Mouse (Mus musculus) forebrain, embryonic 10.5 days (tissue): Measurements from ENCODE around the gene Hlcs. TPM values are rescaled to one million over a fixed set of nuclear protein-coding genes. Genes with fewer than 3 reads are reported as not detected.

Experiments
- DNase-seq: peaks from one replicate; pipeline ENCODE4 v3.0.0-alpha.2; 2017; ENCODE audit warnings: low spot score; ENCODE audit errors: extremely low spot score
- H3K27ac ChIP-seq: fragments of 300-500 bp; sonication (generic); 2 replicates; pipeline ENCODE4 v1.5.1; 2016; ENCODE audit warnings: mild to moderate bottlenecking
- H3K27me3 ChIP-seq: fragments of 300-500 bp; sonication (generic); 2 replicates; pipeline ENCODE4 v1.6.1; 2016; ENCODE audit warnings: mild to moderate bottlenecking; ENCODE audit not compliant: poor library complexity, severe bottlenecking
- H3K36me3 ChIP-seq: fragments of 300-500 bp; sonication (generic); replicated peaks from 2 replicates; pipeline ENCODE4 v1.6.1; 2016; ENCODE audit warnings: mild to moderate bottlenecking, moderate library complexity
- H3K4me1 ChIP-seq: fragments of 300-500 bp; sonication (generic); 2 replicates; pipeline ENCODE4 v1.6.1; 2016
- H3K4me3 ChIP-seq: fragments of 300-500 bp; sonication (generic); 2 replicates; pipeline ENCODE4 v1.5.1; 2016; ENCODE audit warnings: mild to moderate bottlenecking, moderate library complexity
- H3K9me3 ChIP-seq: fragments of 300-500 bp; sonication (generic); 2 replicates; pipeline ENCODE4 v1.6.1; 2016; ENCODE audit warnings: mild to moderate bottlenecking, moderate library complexity
- WGBS: fragments of 180-500 bp; shearing (Covaris S2); methylation state at CpG from one replicate; pipeline ENCODE4 v1.1.7; 2016; 5-methylcytosine and 5-hydroxymethylcytosine counted together
- polyA plus RNA-seq: library from polyadenylated mRNA; unstranded; fragments of >200 nt; fragmentation: Nextera tagmentation; extraction: Ambion mirVana; gene quantifications from 2 replicates; pipeline ENCODE4 v1.2.1, GENCODE M21; 2016

The Hlcs gene
- polyA plus RNA-seq, 1 experiment from 2014 or later = 14.4 TPM

GRCm38 (mm10) chr16:94262501-94262900 lies 50.9 kb downstream of the Hlcs start:
- Histone ChIP-seq H3K27ac (no peak overlapping the region), H3K4me1 (0 out of 2 replicates have a peak, but pooled peaks cover 6% of the 10 kb centered on the region), H3K4me3 (no peak overlapping the region), H3K27me3 (no peaks in the 10 kb centered on the region), H3K36me3 (peaks cover 14% of the 10 kb centered on the region), H3K9me3 (no peaks in the 10 kb centered on the region)
- DNase-seq = no peak
- 92% methylated on average over 19 of the region's 19 CpGs for WGBS

- no peak for DNase-seq
- H3K4me3 ChIP-seq = no peak overlapping the region
- H3K27me3 ChIP-seq = no peaks in the 10 kb centered on the region
- H3K9me3 ChIP-seq = no peaks in the 10 kb centered on the region
- H3K27ac ChIP-seq = no peak overlapping the region
- H3K36me3 ChIP-seq = peaks cover 4% of the 10 kb centered on the region
- WGBS = 91% methylated on average over 19 of the region's 19 CpGs
- H3K4me1 ChIP-seq = 0 out of 2 replicates have a peak, but pooled peaks cover 6% of the 10 kb centered on the region
Measured at GRCm38 (mm10) chr16:94260938-94261630, 52.3 kb downstream of the Hlcs start.

- DNase-seq = peak; percentile 73
- peaks cover 18% of the 10 kb centered on the region for H3K4me1 ChIP-seq
- H3K27me3 ChIP-seq = peaks cover 10% of the 10 kb centered on the region; the same call in 1 of the 2 replicates
- H3K27ac ChIP-seq = no peak overlapping the region
- no peak overlapping the region for H3K4me3 ChIP-seq
- WGBS = 73% methylated on average over 14 of the region's 14 CpGs
- H3K36me3 ChIP-seq = peaks cover 4% of the 10 kb centered on the region
- H3K9me3 ChIP-seq = no peaks in the 10 kb centered on the region
Measured at GRCm38 (mm10) chr16:94258366-94259310, 54.7 kb downstream of the Hlcs start.

- DNase-seq = no peak
- Histone ChIP-seq H3K36me3 (peaks cover 4% of the 10 kb centered on the region), H3K27me3 (peaks cover 18% of the 10 kb centered on the region; the same call in 1 of the 2 replicates), H3K4me1 (peaks cover 25% of the 10 kb centered on the region), H3K4me3 (no peak overlapping the region), H3K9me3 (no peaks in the 10 kb centered on the region), H3K27ac (no peak overlapping the region)
- 92% methylated on average over 4 of the region's 4 CpGs for WGBS
Measured at GRCm38 (mm10) chr16:94255592-94255991, 57.8 kb downstream of the Hlcs start.

GRCm38 (mm10) chr16:94255035-94255434 lies 58.3 kb downstream of the Hlcs start:
- WGBS = 84% methylated on average over 6 of the region's 6 CpGs
- Histone ChIP-seq H3K27ac (no peak overlapping the region), H3K36me3 (peaks cover 4% of the 10 kb centered on the region), H3K4me3 (no peak overlapping the region), H3K27me3 (peaks cover 18% of the 10 kb centered on the region; the same call in 1 of the 2 replicates), H3K9me3 (no peaks in the 10 kb centered on the region), H3K4me1 (peaks cover 31% of the 10 kb centered on the region)
- no peak for DNase-seq

GRCm38 (mm10) chr16:94254415-94254891 lies 58.9 kb downstream of the Hlcs start:
- DNase-seq = no peak
- WGBS = 69% methylated on average over 12 of the region's 12 CpGs
- peaks cover 18% of the 10 kb centered on the region; the same call in 1 of the 2 replicates for H3K27me3 ChIP-seq
- 0 out of 2 replicates have a peak overlapping the region, but pooled peaks have one; percentile 49 for H3K27ac ChIP-seq
- no peaks in the 10 kb centered on the region for H3K9me3 ChIP-seq
- peaks cover 4% of the 10 kb centered on the region for H3K36me3 ChIP-seq
- no peak overlapping the region for H3K4me3 ChIP-seq
- H3K4me1 ChIP-seq = peaks cover 34% of the 10 kb centered on the region

- Histone ChIP-seq H3K9me3 (no peaks in the 10 kb centered on the region), H3K27ac (0 out of 2 replicates have a peak overlapping the region, but pooled peaks have one; percentile 49), H3K27me3 (peaks cover 18% of the 10 kb centered on the region; the same call in 1 of the 2 replicates), H3K4me3 (no peak overlapping the region), H3K36me3 (peaks cover 4% of the 10 kb centered on the region), H3K4me1 (peaks cover 34% of the 10 kb centered on the region)
- DNase-seq = no peak
- WGBS = 80% methylated on average over 24 of the region's 24 CpGs
Measured at GRCm38 (mm10) chr16:94253671-94254414, 59.5 kb downstream of the Hlcs start.

GRCm38 (mm10) chr16:94251756-94252155 lies 61.6 kb downstream of the Hlcs start:
- Histone ChIP-seq H3K9me3 (no peaks in the 10 kb centered on the region), H3K27me3 (peaks cover 21% of the 10 kb centered on the region; the same call in 1 of the 2 replicates), H3K4me3 (no peak overlapping the region), H3K4me1 (peaks cover 34% of the 10 kb centered on the region), H3K27ac (no peak overlapping the region), H3K36me3 (no peaks in the 10 kb centered on the region)
- DNase-seq = no peak
- 87% methylated on average over 13 of the region's 13 CpGs for WGBS

GRCm38 (mm10) chr16:94250640-94251349 lies 62.6 kb downstream of the Hlcs start:
- no peak for DNase-seq
- peaks cover 43% of the 10 kb centered on the region for H3K4me1 ChIP-seq
- 90% methylated on average over 15 of the region's 15 CpGs for WGBS
- peaks cover 21% of the 10 kb centered on the region; the same call in 1 of the 2 replicates for H3K27me3 ChIP-seq
- no peak overlapping the region for H3K4me3 ChIP-seq
- H3K27ac ChIP-seq = no peak overlapping the region
- no peaks in the 10 kb centered on the region for H3K9me3 ChIP-seq
- H3K36me3 ChIP-seq = no peaks in the 10 kb centered on the region

GRCm38 (mm10) chr16:94250136-94250535 lies 63.2 kb downstream of the Hlcs start:
- no peak for DNase-seq

GRCm38 (mm10) chr16:94249666-94250065 lies 63.7 kb downstream of the Hlcs start:
- H3K27ac ChIP-seq = no peak overlapping the region
- 91% methylated on average over 10 of the region's 10 CpGs for WGBS
- H3K4me3 ChIP-seq = no peak overlapping the region
- no peaks in the 10 kb centered on the region for H3K9me3 ChIP-seq
- no peaks in the 10 kb centered on the region for H3K36me3 ChIP-seq
- no peak for DNase-seq
- H3K27me3 ChIP-seq = peaks cover 13% of the 10 kb centered on the region; the same call in 1 of the 2 replicates
- peaks cover 38% of the 10 kb centered on the region for H3K4me1 ChIP-seq

More at GRCm38 (mm10) chr16:94250136-94250535, 63.2 kb downstream of the Hlcs start:
- Histone ChIP-seq H3K36me3 (no peaks in the 10 kb centered on the region), H3K27me3 (peaks cover 16% of the 10 kb centered on the region; the same call in 1 of the 2 replicates), H3K9me3 (no peaks in the 10 kb centered on the region), H3K4me1 (peaks cover 42% of the 10 kb centered on the region), H3K4me3 (no peak overlapping the region), H3K27ac (no peak overlapping the region)
- WGBS = 69% methylated on average over 12 of the region's 12 CpGs
